Mouse (Mus musculus) CD4-positive, CD25-positive, alpha-beta regulatory T cell (primary cell): Measurements from ENCODE around the gene Magea8. TPM values are rescaled to one million over a fixed set of nuclear protein-coding genes. Genes with fewer than 3 reads are reported as not detected.

Source experiments
- polyA plus RNA-seq: library from polyadenylated mRNA; unstranded; fragments of 100-300 nt; shearing (Covaris generic); gene quantifications from one replicate; pipeline ENCODE4 v1.2.1, GENCODE M21; 2017

The Magea8 gene
- polyA plus RNA-seq, result not detected

DNA sequence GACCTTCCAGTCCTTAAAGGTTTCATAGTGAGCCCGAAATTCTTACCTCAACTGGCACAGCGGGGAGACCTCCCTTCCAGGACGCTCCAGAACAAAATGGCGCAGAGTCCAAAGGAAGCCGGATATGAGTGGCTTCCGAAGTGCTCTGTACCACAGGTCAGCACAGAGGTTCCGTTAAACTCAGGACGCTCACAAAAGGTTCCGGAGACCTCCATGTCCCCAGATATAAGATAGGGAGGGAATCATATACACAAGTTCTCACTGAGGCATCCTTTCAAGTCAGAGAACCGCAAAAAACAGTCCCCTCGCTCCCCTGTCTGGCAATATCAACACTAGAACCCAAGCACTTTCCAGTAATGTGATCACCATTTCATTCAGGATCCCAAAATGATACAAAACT is at the start of gene Magea8:
Gene Magea8 (minus strand): TSS at position 101 of the 400 bp plus-strand sequence.

DNA sequence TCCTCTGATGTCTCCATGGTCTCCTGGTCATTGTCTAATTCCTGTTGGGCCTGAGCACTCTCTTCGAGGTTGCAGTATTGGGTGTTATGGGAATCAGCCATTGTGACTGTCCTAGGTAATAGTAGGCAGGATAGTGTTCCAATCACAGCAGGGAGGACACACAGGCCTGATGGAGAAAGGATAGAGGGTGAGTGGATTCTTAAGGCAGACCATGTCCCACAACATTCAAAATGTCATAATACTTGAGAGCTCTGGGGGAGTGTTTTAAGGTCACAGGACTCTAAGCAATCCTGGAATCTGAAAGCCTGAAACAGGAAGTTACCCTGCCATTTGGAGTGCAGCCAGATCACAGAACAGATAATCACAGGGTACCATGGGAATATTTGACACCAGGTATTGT is 46.2 kb downstream of the Magea8 start, which contains the start of gene Magea3:
Gene Magea3 (minus strand): TSS at position 101 of the 400 bp plus-strand sequence.

DNA sequence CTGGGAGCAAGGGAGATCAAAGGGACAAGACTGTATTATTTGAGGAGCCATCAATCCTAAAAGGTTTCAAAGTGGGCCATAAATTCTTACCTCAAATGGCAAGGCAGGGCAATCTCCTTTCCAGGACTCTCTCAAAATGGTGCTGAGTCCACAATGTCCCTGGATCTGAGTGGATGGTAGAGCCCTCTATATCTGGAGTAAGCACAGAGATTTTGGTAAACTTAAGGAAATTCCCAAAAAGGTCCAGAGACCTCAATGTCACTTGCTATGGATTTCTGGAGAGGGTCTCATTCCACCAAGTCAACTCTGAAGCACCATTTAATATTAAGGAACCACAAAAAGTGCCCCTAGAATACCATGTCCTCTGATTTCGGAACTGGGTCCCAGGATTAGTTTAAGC is 59.8 kb downstream of the Magea8 start, which contains the start of gene Magea6:
Gene Magea6 (minus strand): TSS at position 101 of the 400 bp plus-strand sequence.

Other genes with a start within 250 kb of the Magea8 start
- not detected for gene Cldn34b1, start 105.6 kb downstream of the Magea8 start, polyA plus RNA-seq
- gene Magea6, start 59.9 kb downstream of the Magea8 start, polyA plus RNA-seq, result not detected
- gene Magea3, start 46.3 kb downstream of the Magea8 start, polyA plus RNA-seq, result not detected
- not detected for gene Magea5, start 67.3 kb upstream of the Magea8 start, polyA plus RNA-seq
- gene Magea1, start 93.9 kb upstream of the Magea8 start, polyA plus RNA-seq, result not detected
- gene Magea2, start 97.8 kb upstream of the Magea8 start, polyA plus RNA-seq, result not detected
- gene Cldn34b2, start 132.6 kb upstream of the Magea8 start, polyA plus RNA-seq, result not detected
- gene Sat1, start 220.6 kb upstream of the Magea8 start, polyA plus RNA-seq, result 336 TPM